Mouse (Mus musculus) cerebral cortex, adult 2 months (tissue): ENCODE results near the gene Fscn1.

Experiments used
- WGBS: fragments of 180-500 bp; shearing (Covaris S2); methylation state at CpG from one replicate; pipeline ENCODE4 v1.1.7; 2018; 5-methylcytosine and 5-hydroxymethylcytosine counted together

Gene Fscn1

GRCm38 (mm10) chr5:142959576-142960556 lies at the start of gene Fscn1:
Gene Fscn1 (plus strand): TSS chr5:142960343.
- 13% methylated on average over 44 of the region's 44 CpGs for WGBS

GRCm38 (mm10) chr5:142911629-142912028 lies 48.5 kb upstream of the Fscn1 start:
- 92% methylated on average over 2 of the region's 2 CpGs for WGBS

GRCm38 (mm10) chr5:142912320-142912719 lies 47.8 kb upstream of the Fscn1 start:
- 96% methylated on average over 3 of the region's 3 CpGs for WGBS

- WGBS = 88% methylated on average over 4 of the region's 4 CpGs
Measured at GRCm38 (mm10) chr5:142912739-142913138, 47.4 kb upstream of the Fscn1 start.

GRCm38 (mm10) chr5:142915231-142915630 lies 44.9 kb upstream of the Fscn1 start:
- WGBS = 92% methylated on average over 11 of the region's 11 CpGs

- WGBS = 86% methylated on average over 7 of the region's 7 CpGs
Measured at GRCm38 (mm10) chr5:142916593-142916992, 43.5 kb upstream of the Fscn1 start.

- 95% methylated on average over 8 of the region's 8 CpGs for WGBS
Measured at GRCm38 (mm10) chr5:142917402-142917801, 42.7 kb upstream of the Fscn1 start.

GRCm38 (mm10) chr5:142920311-142921073 lies 39.7 kb upstream of the Fscn1 start:
- 50% methylated on average over 8 of the region's 8 CpGs for WGBS

GRCm38 (mm10) chr5:142921074-142921459 lies 39.1 kb upstream of the Fscn1 start:
- 79% methylated on average over 6 of the region's 6 CpGs for WGBS

- 88% methylated on average over 5 of the region's 5 CpGs for WGBS
Measured at GRCm38 (mm10) chr5:142922251-142922650, 37.9 kb upstream of the Fscn1 start.

- WGBS = 90% methylated on average over 3 of the region's 3 CpGs
Measured at GRCm38 (mm10) chr5:142923781-142924180, 36.4 kb upstream of the Fscn1 start.

- WGBS = 82% methylated on average over 12 of the region's 12 CpGs
Measured at GRCm38 (mm10) chr5:142924336-142924959, 35.7 kb upstream of the Fscn1 start.

GRCm38 (mm10) chr5:142926204-142926939 lies 33.8 kb upstream of the Fscn1 start:
- 45% methylated on average over 13 of the region's 13 CpGs for WGBS

GRCm38 (mm10) chr5:142926940-142927228 lies 33.3 kb upstream of the Fscn1 start:
- 47% methylated on average over 3 of the region's 3 CpGs for WGBS

GRCm38 (mm10) chr5:142927341-142927930 lies 32.7 kb upstream of the Fscn1 start:
- 91% methylated on average over 12 of the region's 12 CpGs for WGBS

- 4% methylated on average over 35 of the region's 35 CpGs for WGBS
Measured at GRCm38 (mm10) chr5:142928749-142929399, 31.3 kb upstream of the Fscn1 start.

- 13% methylated on average over 4 of the region's 4 CpGs for WGBS
Measured at GRCm38 (mm10) chr5:142929400-142929752, 30.8 kb upstream of the Fscn1 start.

GRCm38 (mm10) chr5:142931241-142931745 lies 28.9 kb upstream of the Fscn1 start:
- WGBS = 94% methylated on average over 9 of the region's 9 CpGs

GRCm38 (mm10) chr5:142932084-142932685 lies 28.0 kb upstream of the Fscn1 start:
- 38% methylated on average over 9 of the region's 9 CpGs for WGBS

- WGBS = 51% methylated on average over 8 of the region's 8 CpGs
Measured at GRCm38 (mm10) chr5:142932731-142933130, 27.4 kb upstream of the Fscn1 start.
